Mouse (Mus musculus): ENCODE measurements around the gene Cct2. TPM values are rescaled to one million over a fixed set of nuclear protein-coding genes. Genes with fewer than 3 reads are reported as not detected.

Gene Cct2
- polyA plus RNA-seq (2012; ENCODE audit: low replicate concordance): 10.5 and 20.7 TPM in 2 replicates

GRCm38 (mm10) chr10:117063254-117064021 is at the start of gene Cct2:
Gene Cct2 (minus strand): TSS chr10:117063814.

GRCm38 (mm10) chr10:117045175-117046056 is 18.2 kb downstream of the Cct2 start, which contains the start of gene Lrrc10:
Gene Lrrc10 (plus strand): TSS chr10:117045341.

Other genes starting within 250 kb of the Cct2 start
- gene Myrfl, start 166.9 kb downstream of the Cct2 start, polyA plus RNA-seq (2012; ENCODE audit: low replicate concordance): 0.10 TPM in 1 of 2 replicates, not detected in the other
- gene Rab3ip, start 113.0 kb downstream of the Cct2 start, polyA plus RNA-seq (2012; ENCODE audit: low replicate concordance): 7.5 and 19.6 TPM in 2 replicates
- gene Gm10271, start 91.2 kb downstream of the Cct2 start, polyA plus RNA-seq (2012; ENCODE audit: low replicate concordance): not detected in 2 replicates
- not detected in 2 replicates for gene Best3, start 77.5 kb downstream of the Cct2 start, polyA plus RNA-seq (2012; ENCODE audit: low replicate concordance)
- not detected in 2 replicates for gene Lrrc10, start 18.5 kb downstream of the Cct2 start, polyA plus RNA-seq (2012; ENCODE audit: low replicate concordance)
- 8.1 and 9.3 TPM in 2 replicates for gene Frs2, start 84.7 kb upstream of the Cct2 start, polyA plus RNA-seq (2012; ENCODE audit: low replicate concordance)
- 115 and 145 TPM in 2 replicates for gene Yeats4, start 160.7 kb upstream of the Cct2 start, polyA plus RNA-seq (2012; ENCODE audit: low replicate concordance)
- not detected in 2 replicates for gene 9530003J23Rik, start 174.9 kb upstream of the Cct2 start, polyA plus RNA-seq (2012; ENCODE audit: low replicate concordance)
- 7.9 and 8.5 TPM in 2 replicates for gene Lyz2, start 218.5 kb upstream of the Cct2 start, polyA plus RNA-seq (2012; ENCODE audit: low replicate concordance)
- gene Lyz1, start 229.1 kb upstream of the Cct2 start, polyA plus RNA-seq (2012; ENCODE audit: low replicate concordance): not detected in 2 replicates

Data from leukemia stem cell, adult 10-12 weeks (primary cell).